8 mouse cellular contexts compared by ENCODE assay signal in genomic region chr17:78735731-78736472, GRCm38 (mm10). TPM values are rescaled to one million over a fixed set of nuclear protein-coding genes. Genes with fewer than 3 reads are reported as not detected.
DNase-seq lines count a peak whose midpoint lies in the region; ATAC-seq and TF ChIP-seq lines count a peak whose summit lies in the region.

No protein-coding gene starts in this region.

- H3K36me3 ChIP-seq in heart, embryonic 13.5 days: peaks cover 7% of the 10 kb centered on the region; the same call in 1 of the 2 replicates
- H3K36me3 ChIP-seq in midbrain, embryonic 11.5 days (ENCODE audit: control insufficient read depth, insufficient read depth, low read length): no peaks in the 10 kb centered on the region

- no peak for TF ChIP-seq CTCF in lung, adult 2 months (IDR thresholded peaks at IDR 0.05; ENCODE audit: insufficient read depth, low read length)

- H3K9me3 ChIP-seq in heart, embryonic 13.5 days: no peaks in the 10 kb centered on the region
- H3K9me3 ChIP-seq in midbrain, embryonic 11.5 days (ENCODE audit: control insufficient read depth, low read length): no peaks in the 10 kb centered on the region

- no peaks in the 10 kb centered on the region for H3K27me3 ChIP-seq in heart, embryonic 13.5 days (replicated peaks)
- H3K27me3 ChIP-seq in midbrain, embryonic 11.5 days (ENCODE audit: control insufficient read depth, insufficient read depth, low read length): no peaks in the 10 kb centered on the region

- TF ChIP-seq POLR2A in lung, adult 2 months (IDR thresholded peaks at IDR 0.05; ENCODE audit: borderline replicate concordance, extremely low read depth, low read depth, low read length): no peak

- peak; percentile 40 for DNase-seq in lung, adult 2 months
- no peak for DNase-seq in lung, postnatal 10 days
- DNase-seq in NIH3T3 (ENCODE audit: low read depth): peak; percentile 35
- peak; percentile 79 to 83 for DNase-seq in cerebellum, postnatal 10 days
- DNase-seq in left cerebral cortex, postnatal 36 days (ENCODE audit: low spot score in 2 of 2): peak; percentile 26 to 34
- DNase-seq in midbrain, embryonic 11.5 days (ENCODE audit: low spot score, missing footprints): peak; percentile 94
- peak; percentile 30 for DNase-seq in testis, postnatal 14 days (ENCODE audit: low spot score)

- intact Hi-C loops in left cerebral cortex, postnatal 36 days (cut with DNase I): loop anchor here (5.0 kb wide), 3 partner anchors 54 to 139 kb away; no protein-coding TSS in a partner anchor

- peak overlapping the region; percentile 98 for H3K27ac ChIP-seq in heart, embryonic 13.5 days (replicated peaks)
- H3K27ac ChIP-seq in midbrain, embryonic 11.5 days (ENCODE audit: low read depth, low read length): peak overlapping the region; percentile 59; the same call in 1 of the 2 replicates

- H3K4me1 ChIP-seq in lung, adult 2 months (ENCODE audit: control insufficient read depth, insufficient read depth, low read length): peaks cover 10% of the 10 kb centered on the region
- peaks cover 54% of the 10 kb centered on the region for H3K4me1 ChIP-seq in heart, embryonic 13.5 days
- H3K4me1 ChIP-seq in midbrain, embryonic 11.5 days (ENCODE audit: control insufficient read depth, insufficient read depth, low read length): peaks cover 14% of the 10 kb centered on the region

- no peak; the same call in 1 of the 2 replicates for ATAC-seq in heart, embryonic 13.5 days (ENCODE audit: extremely low read depth, insufficient number of reproducible peaks, low FRiP score, low TSS enrichment)
- peak; percentile 2; the same call in 1 of the 2 replicates for ATAC-seq in midbrain, embryonic 11.5 days (ENCODE audit: low FRiP score)

- H3K4me2 ChIP-seq in heart, embryonic 13.5 days: peak overlapping the region; percentile 88
- H3K4me2 ChIP-seq in midbrain, embryonic 11.5 days: peak overlapping the region; percentile 87

- under 1% methylated on average over 33 of the region's 39 CpGs for WGBS in lung, adult 2 months
- under 1% methylated on average over 38 of the region's 39 CpGs for WGBS in heart, embryonic 13.5 days
- 1% methylated on average over 34 of the region's 39 CpGs for WGBS in midbrain, embryonic 11.5 days

- peak overlapping the region; percentile 99 for H3K9ac ChIP-seq in heart, embryonic 13.5 days
- peak overlapping the region; percentile 93 for H3K9ac ChIP-seq in midbrain, embryonic 11.5 days (ENCODE audit: low read length)

- H3K4me3 ChIP-seq in lung, adult 2 months (replicated peaks; ENCODE audit: extremely low read depth, low read depth, low read length): peak overlapping the region; percentile 78
- peak overlapping the region; percentile 98 for H3K4me3 ChIP-seq in heart, embryonic 13.5 days
- H3K4me3 ChIP-seq in midbrain, embryonic 11.5 days (ENCODE audit: low read depth, low read length): peak overlapping the region; percentile 93

RNA-seq across cellular contexts. Expression of gene Strn, which starts 1.1 kb away (rescaled TPM):
- polyA plus RNA-seq in lung, adult 2 months (2012; rRNA removed): 7.2 and 9.6 TPM in 2 replicates
- 10.3 and 11.0 TPM in 2 replicates for polyA plus RNA-seq in heart, embryonic 13.5 days (2015; fragmentation: Nextera tagmentation; extraction: Ambion mirVana)
- 10 to 100 TPM; 61.8 to 79.9 TPM for total RNA-seq in left cerebral cortex, postnatal 36 days (2021)
- 6.7 and 7.9 TPM in 2 replicates for polyA plus RNA-seq in midbrain, embryonic 11.5 days (2014; fragmentation: Nextera tagmentation; extraction: Ambion mirVana)
